Mouse (Mus musculus) left cerebral cortex, adult 9 months (tissue): Measurements from ENCODE around the gene Tspan8.

Source experiments
- DNase-seq, 2 experiments: peaks; one replicate each; pipeline ENCODE4 v3.0.0; 2022; ENCODE audit warnings: low spot score in 2 of 2

Gene Tspan8

GRCm38 (mm10) chr10:115834017-115834416 lies 17.4 kb downstream of the Tspan8 start:
- no peak for DNase-seq

GRCm38 (mm10) chr10:115846930-115847329 lies 30.3 kb downstream of the Tspan8 start:
- no peak for DNase-seq

- DNase-seq, result no peak
Measured at GRCm38 (mm10) chr10:115848511-115848910, 31.9 kb downstream of the Tspan8 start.

- no peak for DNase-seq
Measured at GRCm38 (mm10) chr10:115860210-115860880, 43.7 kb downstream of the Tspan8 start.

- no peak for DNase-seq
Measured at GRCm38 (mm10) chr10:115861967-115862366, 45.3 kb downstream of the Tspan8 start.

GRCm38 (mm10) chr10:115882757-115883156 lies 66.1 kb downstream of the Tspan8 start:
- no peak for DNase-seq

- no peak for DNase-seq
Measured at GRCm38 (mm10) chr10:115891924-115892323, 75.3 kb downstream of the Tspan8 start.

- DNase-seq, result no peak
Measured at GRCm38 (mm10) chr10:115892973-115893372, 76.3 kb downstream of the Tspan8 start.

- DNase-seq, result no peak
Measured at GRCm38 (mm10) chr10:115894045-115894444, 77.4 kb downstream of the Tspan8 start.

- no peak for DNase-seq
Measured at GRCm38 (mm10) chr10:115896764-115897163, 80.1 kb downstream of the Tspan8 start.

- DNase-seq, result no peak
Measured at GRCm38 (mm10) chr10:115897235-115897634, 80.6 kb downstream of the Tspan8 start.
